Mouse (Mus musculus) stomach, postnatal 0 days (tissue): Measurements from ENCODE around the gene Riok1. TPM values are rescaled to one million over a fixed set of nuclear protein-coding genes. Genes with fewer than 3 reads are reported as not detected.

Source experiments
- ATAC-seq: fragments of 200-750 bp; cut with Nextera tagmentation; 2 replicates; pipeline ENCODE4 v1.8.0; 2017; ENCODE audit not compliant: low FRiP score, low TSS enrichment
- DNase-seq: peaks from one replicate; pipeline ENCODE4 v3.0.0-alpha.2; 2016; ENCODE audit warnings: low spot score
- H3K27ac ChIP-seq: fragments of 300-500 bp; sonication (generic); replicated peaks from 2 replicates; pipeline ENCODE4 v1.5.1; 2014; ENCODE audit warnings: mild to moderate bottlenecking, control low read depth
- H3K27me3 ChIP-seq: fragments of 300-500 bp; sonication (generic); 2 replicates; pipeline ENCODE4 v1.6.1; 2014; ENCODE audit warnings: low read length; ENCODE audit not compliant: control insufficient read depth, insufficient read depth
- H3K36me3 ChIP-seq: fragments of 300-500 bp; sonication (generic); 2 replicates; pipeline ENCODE4 v1.6.1; 2014; ENCODE audit warnings: low read length, mixed read lengths; ENCODE audit not compliant: control insufficient read depth, insufficient read depth
- H3K4me1 ChIP-seq: fragments of 300-500 bp; sonication (generic); replicated peaks from 2 replicates; pipeline ENCODE4 v1.6.1; 2014; ENCODE audit warnings: antibody characterized with exemption; ENCODE audit not compliant: control insufficient read depth, insufficient read depth
- H3K4me2 ChIP-seq: fragments of 300-500 bp; sonication (generic); replicated peaks from 2 replicates; pipeline ENCODE4 v1.6.1; 2014; ENCODE audit warnings: low read depth, mild to moderate bottlenecking, control low read depth, moderate library complexity
- H3K4me3 ChIP-seq: fragments of 300-500 bp; sonication (generic); 2 replicates; pipeline ENCODE4 v1.5.1; 2014; ENCODE audit warnings: low read depth, low read length, control low read depth
- H3K9ac ChIP-seq: fragments of 300-500 bp; sonication (generic); 2 replicates; pipeline ENCODE4 v1.6.1; 2014; ENCODE audit warnings: mild to moderate bottlenecking, low read length, control low read depth, mixed read lengths
- H3K9me3 ChIP-seq: fragments of 300-500 bp; sonication (generic); 2 replicates; pipeline ENCODE4 v1.6.1; 2016; ENCODE audit warnings: low read length; ENCODE audit not compliant: control insufficient read depth
- CTCF ChIP-seq: IDR thresholded peaks from 2 replicates; pipeline ENCODE4 v1.5.1; 2016; ENCODE audit warnings: antibody characterized with exemption, low read depth, mild to moderate bottlenecking, moderate library complexity
- EP300 ChIP-seq: optimal IDR thresholded peaks from 2 replicates; pipeline ENCODE3; 2016; ENCODE audit warnings: antibody characterized with exemption
- WGBS: fragments of 180-500 bp; shearing (Covaris S2); extraction: QIAGEN DNeasy Blood & Tissue Kit; methylation state at CpG from one replicate; pipeline ENCODE4 v1.1.7; 2014; 5-methylcytosine and 5-hydroxymethylcytosine counted together
- polyA plus RNA-seq: library from polyadenylated mRNA; unstranded; fragments of >200 nt; fragmentation: Nextera tagmentation; extraction: Ambion mirVana; gene quantifications from 2 replicates; pipeline ENCODE4 v1.2.1, GENCODE M21; 2015

Gene Riok1
- 22.9 and 24.3 TPM in 2 replicates for polyA plus RNA-seq

- Histone ChIP-seq H3K27ac (peak within 1 kb of the TSS; percentile 84), H3K4me3 (peak within 1 kb of the TSS; percentile 79), H3K9ac (peak within 1 kb of the TSS; percentile 94), H3K9me3 (no peaks in the 10 kb centered on the region), H3K4me2 (peak within 1 kb of the TSS; percentile 90), H3K36me3 (peaks cover 2% of the 10 kb centered on the region; the same call in 1 of the 2 replicates), H3K27me3 (no peaks in the 10 kb centered on the region), H3K4me1 (no peaks in the 10 kb centered on the region; the same call in 1 of the 2 replicates)
- TF ChIP-seq EP300 = no peak
- no peak for TF ChIP-seq CTCF
- ATAC-seq (peak; percentile 66; the same call in 1 of the 2 replicates), DNase-seq (peak; percentile 19)
- 9% methylated on average over 37 of the region's 37 CpGs for WGBS
Measured at GRCm38 (mm10) chr13:38036343-38037043, at the start of gene Riok1. Gene Riok1 (plus strand): TSS chr13:38036995.

DNA sequence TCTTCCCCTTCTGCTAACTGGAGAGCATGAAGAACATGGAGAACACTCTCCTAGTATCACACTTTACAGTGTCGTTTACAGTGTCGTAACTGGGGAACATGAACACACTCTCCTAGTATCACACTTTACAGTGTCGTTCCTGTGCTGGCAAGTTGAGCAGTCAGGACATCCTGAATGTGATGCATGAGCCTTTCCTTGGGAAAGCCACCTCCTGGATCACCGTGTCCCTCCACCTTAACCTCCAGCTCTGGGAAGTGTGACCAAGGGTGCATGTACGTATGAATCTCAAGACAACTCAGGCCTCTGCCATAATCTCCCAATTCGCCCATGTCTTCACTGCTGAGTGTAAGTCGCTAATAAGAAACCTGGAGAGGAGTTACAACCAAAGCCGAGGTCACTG, 47.1 kb upstream of the Riok1 start:
- WGBS = 93% methylated on average over 8 of the region's 8 CpGs
- ATAC-seq (no peak), DNase-seq (no peak)
- Histone ChIP-seq H3K4me1 (no peaks in the 10 kb centered on the region), H3K27ac (no peak overlapping the region), H3K4me2 (no peak overlapping the region), H3K4me3 (no peak overlapping the region), H3K27me3 (no peaks in the 10 kb centered on the region), H3K9ac (no peak overlapping the region), H3K36me3 (peaks cover 34% of the 10 kb centered on the region), H3K9me3 (no peaks in the 10 kb centered on the region)
- no peak for TF ChIP-seq CTCF
- TF ChIP-seq EP300 = no peak

DNA sequence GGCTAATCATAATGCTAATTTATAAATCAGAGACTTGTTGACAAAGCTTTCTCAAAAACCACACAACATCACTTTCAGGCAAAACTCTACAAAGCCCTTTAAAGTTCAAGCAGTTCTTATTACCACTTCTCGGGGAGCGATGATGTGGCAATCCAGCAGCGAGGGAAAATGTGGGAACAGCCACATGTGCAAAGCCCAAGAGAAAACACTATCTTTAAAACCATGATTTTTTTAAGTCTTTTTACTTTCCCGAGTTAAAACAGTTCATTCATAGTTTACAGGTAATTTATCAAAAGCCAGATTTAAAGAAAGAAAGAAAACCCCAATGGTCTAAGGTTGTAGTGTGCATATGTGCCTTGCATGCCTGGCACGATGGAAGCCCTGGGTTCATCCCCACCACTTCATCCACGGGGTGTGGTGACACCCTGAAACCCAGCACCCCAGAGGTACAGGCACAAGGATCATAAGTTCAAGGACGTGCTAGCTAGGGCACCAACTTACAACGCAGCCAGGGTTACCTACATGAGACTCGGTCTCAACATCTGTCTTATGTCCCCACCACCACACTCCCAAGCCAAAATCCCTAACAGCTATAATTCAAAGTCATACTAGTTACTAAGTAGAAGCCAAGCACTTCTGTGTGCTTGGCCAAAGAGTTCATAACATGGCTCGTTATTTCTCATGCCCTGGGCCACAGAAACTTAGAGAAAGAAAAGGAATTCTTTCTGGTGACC, 44.0 kb upstream of the Riok1 start:
- ATAC-seq (no peak), DNase-seq (no peak)
- Histone ChIP-seq H3K4me1 (no peaks in the 10 kb centered on the region), H3K4me2 (peak overlapping the region; percentile 70), H3K9me3 (no peaks in the 10 kb centered on the region), H3K4me3 (peak overlapping the region; percentile 99), H3K27ac (peak overlapping the region; percentile 96; the same call in 1 of the 2 replicates), H3K9ac (peak overlapping the region; percentile 94), H3K27me3 (no peaks in the 10 kb centered on the region), H3K36me3 (peaks cover 13% of the 10 kb centered on the region)
- 11% methylated on average over 10 of the region's 10 CpGs for WGBS
- no peak for TF ChIP-seq EP300
- no peak for TF ChIP-seq CTCF

DNA sequence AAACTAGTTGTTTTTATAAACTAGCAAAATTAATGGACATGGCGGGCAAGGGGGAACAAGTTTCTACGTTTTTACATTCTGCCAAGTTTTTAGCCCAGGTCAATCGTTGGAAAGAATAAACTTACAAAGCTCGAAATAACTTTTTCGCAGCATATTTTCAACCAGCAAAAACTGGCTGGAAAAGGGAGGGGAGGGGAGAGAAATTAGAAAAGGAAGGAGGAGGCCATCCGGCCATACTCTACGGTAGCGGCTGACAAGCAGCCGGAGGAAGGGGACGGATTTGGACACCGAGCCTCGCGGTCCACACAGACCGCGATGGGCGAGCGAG, 43.5 kb upstream of the Riok1 start:
- Histone ChIP-seq H3K36me3 (peaks cover 13% of the 10 kb centered on the region), H3K27me3 (no peaks in the 10 kb centered on the region), H3K9me3 (no peaks in the 10 kb centered on the region), H3K4me2 (peak overlapping the region; percentile 70), H3K9ac (peak overlapping the region; percentile 94), H3K4me1 (no peaks in the 10 kb centered on the region), H3K27ac (peak overlapping the region; percentile 96), H3K4me3 (peak overlapping the region; percentile 99)
- WGBS = 1% methylated on average over 17 of the region's 17 CpGs
- no peak for DNase-seq
- ATAC-seq = no peak
- TF ChIP-seq CTCF = no peak
- no peak for TF ChIP-seq EP300

DNA sequence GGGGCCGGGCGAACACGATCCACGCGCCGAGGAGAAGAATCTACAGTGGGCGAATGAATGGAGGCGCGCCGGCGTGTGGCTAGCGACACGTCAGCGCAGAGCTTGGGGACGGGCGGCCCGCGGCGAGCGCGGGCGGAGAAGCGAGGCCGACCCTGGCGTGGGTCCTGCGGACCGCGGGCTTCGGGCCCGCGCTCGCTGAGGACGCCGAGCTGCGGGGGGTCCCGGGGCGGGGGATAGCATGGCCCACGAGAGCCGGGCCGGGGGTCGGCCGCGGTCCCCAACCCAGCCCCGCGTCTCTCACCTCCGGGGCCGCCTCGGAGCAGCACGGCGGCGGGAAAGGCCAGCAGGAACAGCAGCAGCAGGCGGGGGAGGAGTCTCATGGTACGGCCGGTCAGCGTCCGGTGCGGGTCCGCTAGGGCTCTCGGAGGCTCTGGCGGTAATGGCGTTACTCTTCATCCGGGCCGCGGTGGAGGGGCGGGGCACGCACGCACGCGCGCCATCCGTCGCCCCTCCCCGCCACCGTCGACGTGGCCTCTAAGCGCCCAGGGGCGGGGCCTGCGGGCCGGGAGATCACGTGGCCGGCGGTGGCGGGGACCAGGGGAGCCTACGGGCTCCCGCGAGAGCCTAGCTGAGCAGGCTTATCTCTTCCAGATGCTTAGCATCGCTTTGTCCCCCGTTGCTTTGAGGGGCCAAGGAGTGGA, 42.9 kb upstream of the Riok1 start, which contains the start of gene Ssr1:
Ssr1 (minus strand) TSS at position 514 of the 701 bp plus-strand sequence.
- Histone ChIP-seq H3K4me3 (peak within 1 kb of the TSS; percentile 99), H3K27me3 (no peaks in the 10 kb centered on the region), H3K27ac (peak within 1 kb of the TSS; percentile 96), H3K9me3 (no peaks in the 10 kb centered on the region), H3K4me1 (no peaks in the 10 kb centered on the region), H3K9ac (peak within 1 kb of the TSS; percentile 94), H3K4me2 (peak within 1 kb of the TSS; percentile 70), H3K36me3 (peaks cover 13% of the 10 kb centered on the region)
- DNase-seq (peak; percentile 97), ATAC-seq (peak; percentile 96)
- under 1% methylated on average over 81 of the region's 89 CpGs for WGBS
- TF ChIP-seq EP300 (no peak), CTCF (no peak)
